Mouse (Mus musculus): ENCODE measurements around the gene Igfbpl1. TPM values are rescaled to one million over a fixed set of nuclear protein-coding genes. Genes with fewer than 3 reads are reported as not detected.
A peak's percentile ranks its signal among the peaks of the same experiment; 100 is the strongest.

Igfbpl1 gene
- total and polyA plus RNA-seq, 3 experiments: not detected

- no peaks in the 10 kb centered on the region for H3K9me3 ChIP-seq (replicated peaks; ENCODE audit: low read length)
- H3K4me3 ChIP-seq (replicated peaks in 1 of 3; ENCODE audit: low read depth in 2 of 3, low read length in 2 of 3, poor library complexity in 1 of 3): no peak overlapping the region
- no peaks in the 10 kb centered on the region for H3K79me2 ChIP-seq (replicated peaks; ENCODE audit: control insufficient read depth, extremely low read depth, insufficient read depth, poor library complexity, severe bottlenecking)
- H3K4me1 ChIP-seq (ENCODE audit: control insufficient read depth in 1 of 2, insufficient read depth in 2 of 2): peaks cover 0 to 23% of the 10 kb centered on the region in 2 experiments; a peak in 2 of 4 replicates
- dilution Hi-C loops (cut with MboI; ENCODE audit: extremely low pct_ligation_motif_present, extremely low pct_unique_long_range_greater_than_20kb, low sequenced_read_pairs) (no loop called here), in situ Hi-C loops (cut with MboI; ENCODE audit: low pct_ligation_motif_present, low pct_unique_long_range_greater_than_20kb, low sequenced_read_pairs) (no loop called here)
- TF ChIP-seq GABPA (IDR thresholded peaks at IDR 0.05; ENCODE audit: insufficient replicate concordance, low read depth, low read length) (no peak), ZKSCAN1 (IDR thresholded peaks at IDR 0.05; ENCODE audit: borderline replicate concordance, low read depth, low read length) (no peak), RAD21 (IDR thresholded peaks at IDR 0.05; ENCODE audit: low read depth, low read length) (peak; percentile 35), HCFC1 (IDR thresholded peaks at IDR 0.05; ENCODE audit: low read depth, low read length) (no peak), KAT2A (IDR thresholded peaks at IDR 0.05; ENCODE audit: insufficient replicate concordance, low read length) (no peak), MAX (IDR thresholded peaks at IDR 0.05; ENCODE audit: low read length) (no peak), NELFE (IDR thresholded peaks at IDR 0.05; ENCODE audit: low read depth, low read length) (no peak), SMC3 (IDR thresholded peaks at IDR 0.05; ENCODE audit: low read depth, low read length) (peak; percentile 48), CHD2 (IDR thresholded peaks at IDR 0.05; ENCODE audit: low read length) (0 out of 2 replicates have a peak, but pooled peaks have one; percentile 18), CTCF (conservative IDR thresholded peaks at IDR 0.05 in 1 of 2, IDR thresholded peaks at IDR 0.05 in 1 of 2; ENCODE audit: low read depth in 2 of 2, low read length in 2 of 2) (peak; percentile 74 to 79), MXI1 (IDR thresholded peaks at IDR 0.05; ENCODE audit: low read depth, low read length) (no peak), ETS1 (conservative IDR thresholded peaks at IDR 0.05; ENCODE audit: low read depth, low read length) (no peak), SIN3A (IDR thresholded peaks at IDR 0.05; ENCODE audit: low read length) (no peak), RCOR1 (conservative IDR thresholded peaks at IDR 0.05; ENCODE audit: low read depth, low read length) (no peak), E2F4 (IDR thresholded peaks at IDR 0.05; ENCODE audit: insufficient replicate concordance, low read depth, low read length) (no peak), ZC3H11A (IDR thresholded peaks at IDR 0.05; ENCODE audit: low read depth, low read length) (no peak), TBP (conservative IDR thresholded peaks at IDR 0.05; ENCODE audit: low read depth, low read length) (no peak), PAX5 (IDR thresholded peaks at IDR 0.05; ENCODE audit: low read length) (no peak), MAZ (IDR thresholded peaks at IDR 0.05; ENCODE audit: low read depth, low read length) (peak; percentile 42; the same call in 1 of the 2 replicates), UBTF (IDR thresholded peaks at IDR 0.05; ENCODE audit: low read depth, low read length) (no peak), TCF12 (IDR thresholded peaks at IDR 0.05; ENCODE audit: low read depth, low read length) (no peak), ELF1 (IDR thresholded peaks at IDR 0.05; ENCODE audit: low read depth, low read length) (no peak)
- DNase-seq (ENCODE audit: extremely low read depth): peak; percentile 70
- H3K36me3 ChIP-seq (replicated peaks in 1 of 2; ENCODE audit: control insufficient read depth in 1 of 2, insufficient read depth in 1 of 2, low read length in 1 of 2): no peaks in the 10 kb centered on the region
- no peak overlapping the region for H3K27ac ChIP-seq (ENCODE audit: insufficient read depth, low read depth)
- peak overlapping the region; percentile 76; the same call in 1 of the 2 replicates for H3K4me2 ChIP-seq (ENCODE audit: insufficient read depth, low read depth, poor library complexity, severe bottlenecking)
- H3K27me3 ChIP-seq (replicated peaks): peaks cover 8% of the 10 kb centered on the region
- H3K9ac ChIP-seq (ENCODE audit: insufficient read depth, low read depth): no peak overlapping the region
Measured at GRCm38 (mm10) chr4:45820074-45820830, 6.5 kb downstream of the Igfbpl1 start.
